Mouse (Mus musculus) CH12.LX (cell line): ENCODE measurements around the gene Ppp1cc. TPM values are rescaled to one million over a fixed set of nuclear protein-coding genes. Genes with fewer than 3 reads are reported as not detected.
"Not testable (repeated sequence)": the region's sequence is repeated elsewhere in the genome, so short reads cannot be mapped to it uniquely, and the experiment has no call there.

Experiments used
- DNase-seq: peaks from one replicate; pipeline ENCODE4 v3.0.0-alpha.2; 2013; ENCODE audit errors: extremely low read depth
- H3K27ac ChIP-seq: 2 replicates; pipeline ENCODE4 v1.5.1; 2012; ENCODE audit warnings: low read depth, mild to moderate bottlenecking, control low read depth, moderate library complexity; ENCODE audit not compliant: insufficient read depth
- H3K27me3 ChIP-seq: replicated peaks from 2 replicates; pipeline ENCODE3; 2012; ENCODE audit warnings: inconsistent platforms
- H3K36me3 ChIP-seq, 2 experiments: replicated peaks in 1 of 2; 2 replicates each; pipeline versions ENCODE3 to v1.6.1; 2012; ENCODE audit warnings: inconsistent platforms in 1 of 2, low read length in 1 of 2, mild to moderate bottlenecking in 1 of 2, mixed read lengths in 1 of 2, moderate library complexity in 1 of 2; ENCODE audit not compliant: control insufficient read depth in 1 of 2, insufficient read depth in 1 of 2
- H3K4me1 ChIP-seq, 2 experiments: 2 replicates each; pipeline ENCODE4 v1.6.1; 2012; ENCODE audit warnings: inconsistent platforms in 1 of 2, moderate library complexity in 1 of 2; ENCODE audit not compliant: insufficient read depth in 2 of 2, control insufficient read depth in 1 of 2
- H3K4me2 ChIP-seq: 2 replicates; pipeline ENCODE4 v1.6.1; 2012; ENCODE audit warnings: low read depth, mild to moderate bottlenecking, control low read depth; ENCODE audit not compliant: poor library complexity, insufficient read depth, severe bottlenecking
- H3K4me3 ChIP-seq, 3 experiments: fragments of 150-350 bp in 1 of 3; sonication (generic) in 1 of 3; replicated peaks in 1 of 3; 2 replicates each; pipeline versions ENCODE3 to v1.5.1; 2011 to 2012; ENCODE audit warnings: low read depth in 2 of 3, low read length in 2 of 3, mild to moderate bottlenecking in 2 of 3, moderate library complexity in 2 of 3, control low read depth in 1 of 3, improper control_type of control experiment in 1 of 3, inconsistent platforms in 1 of 3, mixed read lengths in 1 of 3; ENCODE audit not compliant: poor library complexity in 1 of 3
- H3K79me2 ChIP-seq: replicated peaks from 2 replicates; pipeline ENCODE4 v1.6.1; 2012; ENCODE audit warnings: mild to moderate bottlenecking, moderate library complexity; ENCODE audit not compliant: control insufficient read depth, poor library complexity, insufficient read depth, severe bottlenecking; ENCODE audit errors: extremely low read depth
- H3K9ac ChIP-seq: 2 replicates; pipeline ENCODE4 v1.6.1; 2012; ENCODE audit warnings: low read depth, mild to moderate bottlenecking, control low read depth, moderate library complexity; ENCODE audit not compliant: insufficient read depth
- H3K9me3 ChIP-seq: replicated peaks from 2 replicates; pipeline ENCODE3; 2012; ENCODE audit warnings: low read length, inconsistent platforms, mixed read lengths
- CTCF ChIP-seq, 2 experiments: IDR thresholded peaks in 1 of 2; conservative IDR thresholded peaks in 1 of 2; 2 replicates each; pipeline ENCODE4 v1.5.1; 2011 to 2012; ENCODE audit warnings: low read depth in 2 of 2, low read length in 2 of 2, improper control_type of control experiment in 1 of 2, inconsistent platforms in 1 of 2, mild to moderate bottlenecking in 1 of 2, moderate library complexity in 1 of 2
- HCFC1 ChIP-seq: IDR thresholded peaks from 2 replicates; pipeline ENCODE4 v1.6.1; 2012; ENCODE audit warnings: low read depth, mild to moderate bottlenecking, inconsistent platforms, low read length, improper control_type of control experiment
- IRF4 ChIP-seq: IDR thresholded peaks from 2 replicates; pipeline ENCODE4 v1.6.1; 2014; ENCODE audit warnings: low read depth, mild to moderate bottlenecking, inconsistent platforms, low read length, improper control_type of control experiment
- JUN ChIP-seq: IDR thresholded peaks from 2 replicates; pipeline ENCODE4 v1.6.1; 2011; ENCODE audit warnings: low read depth, mild to moderate bottlenecking, low read length, improper control_type of control experiment, moderate library complexity; ENCODE audit not compliant: insufficient read depth
- JUND ChIP-seq: conservative IDR thresholded peaks from 2 replicates; pipeline ENCODE4 v1.6.1; 2011; ENCODE audit warnings: low read depth, low read length, improper control_type of control experiment
- MAFK ChIP-seq: IDR thresholded peaks from 2 replicates; pipeline ENCODE4 v1.6.1; 2011; ENCODE audit warnings: low read length, improper control_type of control experiment; ENCODE audit not compliant: insufficient replicate concordance
- MAX ChIP-seq: IDR thresholded peaks from 2 replicates; pipeline ENCODE4 v1.6.1; 2011; ENCODE audit warnings: low read length, improper control_type of control experiment
- MAZ ChIP-seq: IDR thresholded peaks from 2 replicates; pipeline ENCODE4 v1.6.1; 2012; ENCODE audit warnings: low read depth, mild to moderate bottlenecking, inconsistent platforms, low read length, improper control_type of control experiment, moderate library complexity
- MEF2A ChIP-seq: IDR thresholded peaks from 2 replicates; pipeline ENCODE4 v1.6.1; 2014; ENCODE audit warnings: low read depth, mild to moderate bottlenecking, inconsistent platforms, low read length, improper control_type of control experiment, borderline replicate concordance
- MXI1 ChIP-seq: IDR thresholded peaks from 2 replicates; pipeline ENCODE4 v1.6.1; 2011; ENCODE audit warnings: mild to moderate bottlenecking, low read depth, low read length, improper control_type of control experiment
- NRF1 ChIP-seq: IDR thresholded peaks from 2 replicates; pipeline ENCODE4 v1.6.1; 2014; ENCODE audit warnings: low read depth, mild to moderate bottlenecking, inconsistent platforms, low read length, improper control_type of control experiment, moderate library complexity
- POLR2AphosphoS2 ChIP-seq: IDR thresholded peaks from 2 replicates; pipeline ENCODE4 v1.6.1; 2011; ENCODE audit warnings: low read depth, low read length, improper control_type of control experiment
- RAD21 ChIP-seq: IDR thresholded peaks from 2 replicates; pipeline ENCODE4 v1.6.1; 2011; ENCODE audit warnings: low read depth, mild to moderate bottlenecking, low read length, improper control_type of control experiment, moderate library complexity
- SMC3 ChIP-seq: IDR thresholded peaks from 2 replicates; pipeline ENCODE4 v1.6.1; 2011; ENCODE audit warnings: low read depth, low read length, improper control_type of control experiment
- TBP ChIP-seq: conservative IDR thresholded peaks from 2 replicates; pipeline ENCODE4 v1.6.1; 2011; ENCODE audit warnings: low read depth, low read length, improper control_type of control experiment
- UBTF ChIP-seq: IDR thresholded peaks from 2 replicates; pipeline ENCODE4 v1.6.1; 2012; ENCODE audit warnings: low read depth, mild to moderate bottlenecking, inconsistent platforms, low read length, improper control_type of control experiment, moderate library complexity
- USF1 ChIP-seq: IDR thresholded peaks from 2 replicates; pipeline ENCODE4 v1.6.1; 2014; ENCODE audit warnings: low read depth, mild to moderate bottlenecking, inconsistent platforms, low read length, improper control_type of control experiment
- ZC3H11A ChIP-seq: IDR thresholded peaks from 2 replicates; pipeline ENCODE4 v1.6.1; 2012; ENCODE audit warnings: low read depth, mild to moderate bottlenecking, inconsistent platforms, low read length, improper control_type of control experiment
- ZKSCAN1 ChIP-seq: IDR thresholded peaks from 2 replicates; pipeline ENCODE4 v1.6.1; 2012; ENCODE audit warnings: low read depth, inconsistent platforms, low read length, improper control_type of control experiment, borderline replicate concordance
- ZMIZ1 ChIP-seq: IDR thresholded peaks from 2 replicates; pipeline ENCODE4 v1.6.1; 2012; ENCODE audit warnings: low read depth, mild to moderate bottlenecking, inconsistent platforms, low read length, improper control_type of control experiment
- ZNF384 ChIP-seq: IDR thresholded peaks from 2 replicates; pipeline ENCODE4 v1.6.1; 2012; ENCODE audit warnings: low read depth, low read length, improper control_type of control experiment, inconsistent platforms
- dilution Hi-C: fragments of 300-500 bp; cut with MboI; formaldehyde crosslinking; loops from 2 replicates; pipeline ENCODE4 v1.14.3; 2020; ENCODE audit warnings: low sequenced_read_pairs; ENCODE audit not compliant: extremely low pct_unique_long_range_greater_than_20kb, extremely low pct_ligation_motif_present
- in situ Hi-C: fragments of 300-500 bp; cut with MboI; formaldehyde crosslinking; loops from 3 replicates; pipeline ENCODE4 v1.14.3; 2019; ENCODE audit warnings: low sequenced_read_pairs, low pct_ligation_motif_present, low pct_unique_long_range_greater_than_20kb, mixed read lengths
- polyA plus RNA-seq: library from polyadenylated mRNA; unstranded; fragments of >175 nt; gene quantifications from 2 replicates; pipeline ENCODE4 v1.2.1, GENCODE M21; 2012; ENCODE audit warnings: low read depth; ENCODE audit not compliant: insufficient read length
- total RNA-seq, 2 experiments: library from RNA; depleted of rRNA; stranded (reverse); fragments of 300-350 nt in 1 of 2; fragments of >200 nt in 1 of 2; gene quantifications; 2 replicates each; pipeline ENCODE4 v1.2.3; 2012 to 2014

The Ppp1cc gene
- total and polyA plus RNA-seq, 3 experiments = 191 to 406 (median 358) TPM

DNA sequence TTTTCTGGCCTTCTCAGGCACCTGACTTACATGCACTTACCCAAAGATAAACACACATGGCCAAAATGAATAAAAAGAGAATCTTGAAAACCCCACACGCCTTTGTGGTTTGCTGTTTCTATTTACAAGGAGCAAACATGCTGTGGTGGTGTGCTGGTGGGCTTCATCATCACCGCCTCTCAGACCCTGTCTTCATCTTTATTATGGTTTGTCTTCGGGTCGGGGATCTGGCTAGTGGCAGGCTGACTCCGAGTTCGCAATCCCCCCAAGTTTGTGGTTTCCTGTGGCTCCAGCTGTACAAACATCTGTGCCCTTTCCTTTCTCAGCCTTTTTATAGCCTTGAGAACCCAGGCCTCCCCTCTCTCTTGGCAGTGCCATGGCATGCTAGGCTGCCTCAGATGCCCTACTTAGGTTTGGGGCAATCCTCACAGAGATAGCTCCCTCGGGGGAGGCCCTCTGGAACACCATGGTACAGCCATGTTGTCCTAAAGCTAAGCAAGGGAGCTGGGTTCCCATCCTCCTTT is 26.3 kb downstream of the Ppp1cc start:
- H3K9me3 ChIP-seq = peaks cover 11% of the 10 kb centered on the region
- H3K4me3 ChIP-seq = no peak overlapping the region
- H3K27me3 ChIP-seq = no peaks in the 10 kb centered on the region
- TF ChIP-seq ZC3H11A (no peak), NRF1 (no peak), JUND (no peak), USF1 (no peak), ZNF384 (no peak), JUN (no peak), MEF2A (no peak), IRF4 (no peak), POLR2AphosphoS2 (no peak), MXI1 (no peak), CTCF (conservative IDR thresholded peaks at IDR 0.05 in 1 of 2, IDR thresholded peaks at IDR 0.05 in 1 of 2; ENCODE audit: low read depth in 2 of 2, low read length in 2 of 2) (no peak), HCFC1 (no peak), MAX (no peak), MAZ (no peak)
- in situ Hi-C loops (no loop called here), dilution Hi-C loops (no loop called here)
- DNase-seq = no peak
- peaks cover 0 to 2% of the 10 kb centered on the region in 2 experiments for H3K36me3 ChIP-seq
- no peak overlapping the region for H3K27ac ChIP-seq
- peaks cover 3 to 15% of the 10 kb centered on the region in 2 experiments; a peak in 2 of 4 replicates for H3K4me1 ChIP-seq
- no peaks in the 10 kb centered on the region for H3K79me2 ChIP-seq
- H3K9ac ChIP-seq = no peak overlapping the region
- H3K4me2 ChIP-seq = no peak overlapping the region

DNA sequence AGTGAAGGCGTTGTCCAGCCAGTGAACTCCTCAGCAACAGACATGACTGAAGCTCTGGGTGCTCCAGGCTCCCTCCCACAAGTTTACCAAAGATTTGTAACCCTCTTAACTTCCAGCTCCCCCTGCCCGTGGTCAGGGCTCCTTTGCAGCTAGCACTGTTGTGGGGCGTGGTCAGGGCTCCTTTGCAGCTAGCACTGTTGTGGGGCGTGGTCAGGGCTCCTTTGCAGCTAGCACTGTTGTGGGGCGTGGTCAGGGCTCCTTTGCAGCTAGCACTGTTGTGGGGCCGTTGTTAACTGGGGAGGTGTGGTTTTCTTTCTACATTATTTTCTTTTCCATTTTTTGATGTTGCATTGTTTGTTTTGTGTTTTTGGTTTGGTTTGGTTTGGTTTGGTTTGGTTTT is 26.8 kb downstream of the Ppp1cc start:
- in situ Hi-C loops = loop anchor here (5.0 kb wide), 1 partner anchor 53 kb away; no protein-coding TSS in a partner anchor
- dilution Hi-C loops, DNase-seq, H3K79me2 ChIP-seq, H3K36me3 ChIP-seq, H3K27ac ChIP-seq, H3K4me3 ChIP-seq, H3K4me2 ChIP-seq, H3K27me3 ChIP-seq, H3K9ac ChIP-seq: not testable (repeated sequence)
- Histone ChIP-seq H3K9me3 (peaks cover 11% of the 10 kb centered on the region), H3K4me1 (peaks cover 0 to 15% of the 10 kb centered on the region in 2 experiments; a peak in 2 of 4 replicates)

DNA sequence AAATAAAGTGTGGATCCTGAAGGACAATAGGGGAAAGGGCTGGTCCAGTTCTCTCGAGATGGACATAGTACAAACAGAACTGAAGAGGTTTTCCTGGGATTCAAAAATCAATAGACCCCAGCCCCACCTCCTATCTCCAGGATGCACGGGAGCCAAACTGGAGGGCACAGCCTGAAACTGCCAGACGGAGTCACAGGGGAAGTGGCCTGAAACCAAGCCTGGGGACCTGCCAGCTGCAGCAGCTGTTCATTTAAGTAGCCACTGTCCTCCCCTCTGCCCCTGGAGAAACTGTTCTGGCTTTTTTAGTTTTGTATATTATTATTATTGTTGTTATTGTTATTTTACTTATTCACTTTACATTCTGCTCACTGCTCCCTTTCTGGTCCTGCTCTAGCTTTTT is 31.0 kb downstream of the Ppp1cc start:
- H3K79me2 ChIP-seq = no peaks in the 10 kb centered on the region
- dilution Hi-C loops = no loop called here
- H3K27me3 ChIP-seq = no peaks in the 10 kb centered on the region
- TF ChIP-seq RAD21 = no peak
- TF ChIP-seq CTCF (conservative IDR thresholded peaks at IDR 0.05 in 1 of 2, IDR thresholded peaks at IDR 0.05 in 1 of 2; ENCODE audit: low read depth in 2 of 2, low read length in 2 of 2) = no peak
- no peak for TF ChIP-seq TBP
- no peak for TF ChIP-seq ZC3H11A
- no peak for TF ChIP-seq ZKSCAN1
- TF ChIP-seq MAFK = no peak
- TF ChIP-seq SMC3 = no peak
- no peak for TF ChIP-seq UBTF
- no peak for TF ChIP-seq NRF1
- TF ChIP-seq ZMIZ1 = no peak
- no peak for DNase-seq
- in situ Hi-C loops = loop anchor here (5.0 kb wide), 1 partner anchor 57 kb away; no protein-coding TSS in a partner anchor
- H3K9ac ChIP-seq = no peak overlapping the region
- H3K9me3 ChIP-seq = peaks cover 11% of the 10 kb centered on the region
- peaks cover 7 to 34% of the 10 kb centered on the region in 2 experiments for H3K4me1 ChIP-seq
- H3K36me3 ChIP-seq = no peaks in the 10 kb centered on the region
- H3K4me2 ChIP-seq = no peak overlapping the region
- no peak overlapping the region for H3K27ac ChIP-seq
- H3K4me3 ChIP-seq = no peak overlapping the region
